Mouse (Mus musculus) brain, embryonic 14.5 days (tissue): ENCODE data around the gene Stx8.

Source experiments
- CTCF ChIP-seq: fragments of 200-500 bp; IDR thresholded peaks from 2 replicates; pipeline ENCODE4 v1.5.1; 2012; ENCODE audit warnings: inconsistent platforms, mild to moderate bottlenecking, moderate library complexity, borderline replicate concordance; ENCODE audit not compliant: insufficient read depth, insufficient read length; ENCODE audit errors: extremely low read depth
- POLR2A ChIP-seq: fragments of 200-500 bp; IDR thresholded peaks from 2 replicates; pipeline ENCODE4 v1.6.1; 2012; ENCODE audit warnings: mild to moderate bottlenecking, inconsistent platforms, borderline replicate concordance; ENCODE audit not compliant: poor library complexity, insufficient read depth, insufficient read length, severe bottlenecking; ENCODE audit errors: extremely low read depth

DNA sequence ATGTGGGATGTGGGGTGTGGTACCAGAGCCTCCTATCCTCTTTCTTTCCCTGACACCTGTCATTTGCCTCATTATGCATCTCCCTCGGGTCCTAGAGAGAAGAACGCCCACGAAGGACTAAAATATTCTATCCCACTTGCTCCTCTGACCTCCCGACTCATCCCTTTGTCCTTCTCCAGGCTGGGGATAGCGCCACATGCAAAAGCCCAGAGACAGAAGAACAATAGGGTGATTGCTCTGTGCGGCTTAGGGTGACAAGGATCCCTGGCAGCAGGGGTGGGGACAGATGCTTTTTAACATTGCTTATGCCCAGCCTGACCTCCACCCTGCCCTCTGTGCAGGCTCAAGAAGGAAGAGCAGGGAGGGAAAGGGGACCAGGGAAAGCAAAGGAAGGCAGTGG lies 281.9 kb downstream of the Stx8 start:
- TF ChIP-seq POLR2A, result no peak
- no peak for TF ChIP-seq CTCF
